Mouse (Mus musculus): ENCODE results near the gene Smg1. TPM values are rescaled to one million over a fixed set of nuclear protein-coding genes. Genes with fewer than 3 reads are reported as not detected.

Smg1 gene
- polyA plus RNA-seq, 1 experiment from 2014 or later = 21.8 TPM

DNA sequence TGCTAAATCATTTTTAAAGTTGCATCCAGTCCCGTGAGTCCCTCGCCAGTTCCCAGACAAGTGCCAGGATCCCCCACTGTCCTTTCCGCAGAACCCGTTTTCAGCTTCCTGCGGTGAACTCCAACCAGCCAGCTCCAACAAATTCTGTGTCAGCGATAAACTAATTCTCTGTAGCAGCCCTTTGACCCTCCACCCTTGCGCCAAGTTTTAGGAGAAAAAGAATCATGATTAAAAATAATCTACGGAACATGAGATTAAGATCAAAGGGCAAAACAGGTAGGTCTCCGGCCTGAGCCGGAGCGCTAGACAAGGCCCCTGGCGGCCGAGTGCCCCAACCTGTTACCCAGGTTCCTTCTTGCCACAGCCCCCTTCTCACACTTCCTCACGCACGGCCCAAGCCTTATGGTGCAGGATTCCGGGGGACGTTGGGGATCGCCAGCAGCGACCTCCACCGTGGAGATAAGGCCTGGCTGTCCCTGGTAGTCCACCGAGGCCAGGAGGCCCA is 114.5 kb downstream of the Smg1 start:
- Histone ChIP-seq H3K4me3 (peak overlapping the region; percentile 87), H3K27me3 (no peaks in the 10 kb centered on the region), H3K4me1 (peaks cover 30% of the 10 kb centered on the region), H3K9ac (peak overlapping the region; percentile 87), H3K36me3 (peaks cover 14% of the 10 kb centered on the region; the same call in 1 of the 2 replicates), H3K4me2 (peak overlapping the region; percentile 85), H3K9me3 (no peaks in the 10 kb centered on the region), H3K27ac (peak overlapping the region; percentile 94)
- WGBS = under 1% methylated on average over 21 of the region's 21 CpGs
- ATAC-seq (ENCODE audit: borderline replicate concordance, extremely low read depth, low FRiP score, low TSS enrichment) = peak; percentile 68

DNA sequence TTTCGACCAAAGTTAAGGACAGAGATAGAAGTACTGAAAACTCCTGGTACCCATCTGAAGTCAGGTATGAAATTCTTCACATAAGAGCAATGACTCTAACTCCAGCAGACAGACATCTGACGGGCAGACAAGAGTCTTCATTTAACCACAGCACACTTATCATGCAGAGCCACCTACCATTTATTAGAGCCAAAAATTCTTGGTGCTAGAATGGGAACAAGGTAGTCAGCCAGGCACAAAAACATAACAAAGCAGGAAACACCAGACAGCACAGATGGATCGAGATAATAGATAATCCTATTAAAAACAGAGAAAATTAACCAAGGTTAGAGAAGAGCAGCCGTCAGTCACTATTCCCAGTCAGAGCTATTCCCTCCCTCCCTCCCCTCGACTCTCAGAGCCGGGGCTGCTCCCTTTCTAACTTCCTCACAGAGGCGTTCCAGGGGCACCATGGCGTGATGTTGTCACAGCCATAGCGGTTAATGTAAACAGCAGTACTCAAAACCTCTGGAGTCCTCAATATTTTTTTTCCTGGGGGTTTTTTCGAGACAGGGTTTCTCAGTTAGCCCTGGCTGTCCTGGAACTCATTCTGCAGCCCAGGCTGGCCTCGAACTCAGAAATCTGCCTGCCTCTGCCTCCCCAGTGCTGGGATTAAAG is 117.1 kb downstream of the Smg1 start:
- H3K4me1 ChIP-seq = peaks cover 30% of the 10 kb centered on the region
- H3K36me3 ChIP-seq = peaks cover 35% of the 10 kb centered on the region
- no peaks in the 10 kb centered on the region for H3K9me3 ChIP-seq
- no peak for ATAC-seq (ENCODE audit: borderline replicate concordance, extremely low read depth, low FRiP score, low TSS enrichment)
- peak overlapping the region; percentile 85 for H3K4me2 ChIP-seq
- no peaks in the 10 kb centered on the region for H3K27me3 ChIP-seq
- H3K4me3 ChIP-seq = peak overlapping the region; percentile 87; the same call in 1 of the 2 replicates
- H3K9ac ChIP-seq = no peak overlapping the region
- no peak overlapping the region for H3K27ac ChIP-seq
- WGBS = 43% methylated on average over 11 of the region's 11 CpGs

DNA sequence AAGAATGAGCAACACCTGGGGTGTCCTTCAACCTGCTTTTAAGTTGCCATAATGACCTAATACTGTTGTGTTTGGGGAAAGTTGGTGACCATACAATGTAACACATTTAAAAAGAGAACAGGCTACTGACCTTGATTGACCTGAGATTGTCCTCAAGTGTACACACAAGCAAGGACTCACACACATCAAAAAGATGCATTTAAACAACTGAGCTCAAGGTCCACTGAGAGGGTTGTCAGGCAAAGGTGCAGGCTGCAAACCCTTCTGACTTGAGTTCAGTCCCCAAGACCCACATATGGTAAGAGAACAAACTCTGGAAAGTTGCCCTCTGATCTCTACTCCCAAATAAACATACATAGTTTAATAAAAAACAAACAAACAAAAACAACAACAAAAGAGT is 117.7 kb downstream of the Smg1 start:
- H3K9me3 ChIP-seq = no peaks in the 10 kb centered on the region
- H3K27ac ChIP-seq = no peak overlapping the region
- H3K9ac ChIP-seq = no peak overlapping the region
- H3K4me2 ChIP-seq = no peak overlapping the region
- no peak overlapping the region for H3K4me3 ChIP-seq
- H3K36me3 ChIP-seq = peaks cover 38% of the 10 kb centered on the region
- peaks cover 29% of the 10 kb centered on the region for H3K4me1 ChIP-seq
- ATAC-seq (ENCODE audit: borderline replicate concordance, extremely low read depth, low FRiP score, low TSS enrichment) = no peak
- H3K27me3 ChIP-seq = no peaks in the 10 kb centered on the region

DNA sequence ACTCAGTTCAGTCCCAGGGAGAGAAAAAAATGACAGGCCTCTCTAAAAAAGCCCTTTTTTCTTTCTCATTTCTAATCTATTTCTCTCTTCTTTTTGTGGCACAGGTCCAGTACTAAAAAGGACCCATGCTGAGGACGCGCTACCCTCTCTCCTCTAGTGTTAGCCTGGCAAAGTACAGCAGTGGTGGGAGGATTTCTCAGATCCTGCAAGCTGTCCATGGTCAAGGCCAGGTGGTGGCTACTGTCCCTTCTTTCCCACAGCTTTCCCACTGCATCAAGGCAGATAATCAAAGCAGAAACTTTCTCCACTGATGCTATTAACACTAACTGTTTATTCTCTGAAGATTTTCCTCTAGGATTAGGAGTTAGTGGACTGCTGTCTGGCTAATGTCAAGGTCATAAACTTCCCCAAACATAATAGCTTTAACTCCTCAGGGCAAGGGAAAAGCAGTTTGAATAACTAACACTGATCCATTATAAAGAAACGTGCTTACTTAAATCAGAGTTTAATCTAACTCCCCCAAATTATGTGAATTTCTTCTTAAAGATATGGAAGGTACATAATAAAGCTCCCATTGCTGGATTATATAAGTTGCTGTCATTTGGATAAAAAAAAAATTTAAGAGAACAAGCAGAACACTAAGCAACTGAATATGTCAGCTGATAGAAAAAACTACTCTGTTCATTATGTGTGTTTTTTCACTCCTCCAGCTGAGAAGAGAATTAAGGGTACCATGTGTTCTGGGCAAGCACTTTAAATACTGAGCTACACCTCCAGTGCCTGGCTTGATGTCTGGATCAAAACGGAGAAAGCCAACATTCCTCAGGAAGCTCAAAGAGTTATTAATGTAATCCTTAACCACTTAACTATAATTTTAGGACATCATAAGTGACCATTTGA is 119.7 kb downstream of the Smg1 start:
- peaks cover 57% of the 10 kb centered on the region for H3K36me3 ChIP-seq
- ATAC-seq (ENCODE audit: borderline replicate concordance, extremely low read depth, low FRiP score, low TSS enrichment) = no peak

DNA sequence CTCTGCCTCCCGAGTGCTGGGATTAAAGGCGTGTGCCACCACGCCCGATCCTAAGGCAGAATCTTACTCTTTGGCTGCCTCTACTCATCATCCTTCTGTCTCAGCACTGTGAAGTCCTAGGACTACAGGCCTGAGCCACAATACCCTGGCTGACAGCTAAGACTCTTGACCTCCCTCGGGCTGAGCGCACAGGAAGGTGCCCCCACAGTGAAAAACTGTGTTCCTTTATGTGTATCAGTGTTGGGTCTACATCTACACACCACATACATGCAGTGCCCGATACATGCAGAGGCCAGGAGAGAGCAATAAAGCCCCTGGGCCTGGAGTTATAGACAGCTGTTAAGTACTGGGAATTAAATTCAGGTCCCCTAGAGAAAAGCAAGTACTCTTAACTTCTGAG is 121.2 kb downstream of the Smg1 start:
- H3K9me3 ChIP-seq = no peaks in the 10 kb centered on the region
- no peak overlapping the region for H3K4me3 ChIP-seq
- no peak overlapping the region for H3K9ac ChIP-seq
- H3K4me1 ChIP-seq = peaks cover 22% of the 10 kb centered on the region
- no peaks in the 10 kb centered on the region for H3K27me3 ChIP-seq
- 94% methylated on average over 7 of the region's 7 CpGs for WGBS
- no peak overlapping the region for H3K4me2 ChIP-seq
- ATAC-seq (ENCODE audit: borderline replicate concordance, extremely low read depth, low FRiP score, low TSS enrichment) = no peak
- H3K36me3 ChIP-seq = peaks cover 68% of the 10 kb centered on the region
- H3K27ac ChIP-seq = no peak overlapping the region

More for the DNA sequence above, 119.7 kb downstream of the Smg1 start:
- Histone ChIP-seq H3K27ac (no peak overlapping the region), H3K4me2 (no peak overlapping the region), H3K4me3 (no peak overlapping the region), H3K9me3 (no peaks in the 10 kb centered on the region), H3K27me3 (no peaks in the 10 kb centered on the region), H3K4me1 (peaks cover 29% of the 10 kb centered on the region), H3K9ac (no peak overlapping the region)
- 81% methylated on average over 4 of the region's 4 CpGs for whole genome bisulfite sequencing

DNA sequence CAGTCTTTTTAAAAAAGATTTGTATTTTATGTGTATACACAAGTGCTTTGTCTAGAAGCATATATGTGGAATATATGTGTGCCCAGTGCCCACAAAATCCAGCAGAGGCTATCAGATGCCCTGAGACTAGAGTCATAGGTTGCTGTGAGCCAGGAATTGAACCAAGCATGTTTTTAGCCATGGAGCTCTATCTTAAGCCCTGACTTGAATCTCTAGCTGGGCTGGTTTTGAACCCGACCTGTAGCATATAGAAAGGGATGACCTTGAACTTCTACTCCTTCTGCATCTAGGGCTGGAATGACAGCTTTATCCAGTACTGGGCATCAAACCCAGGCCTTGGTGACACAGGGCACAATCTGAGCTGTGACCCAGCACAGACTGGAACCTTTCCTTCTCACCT is 122.8 kb downstream of the Smg1 start:
- H3K27ac ChIP-seq = peak overlapping the region; percentile 89
- no peak for ATAC-seq (ENCODE audit: borderline replicate concordance, extremely low read depth, low FRiP score, low TSS enrichment)
- H3K36me3 ChIP-seq = peaks cover 62% of the 10 kb centered on the region
- H3K4me2 ChIP-seq = no peak overlapping the region
- no peak overlapping the region for H3K9ac ChIP-seq
- WGBS = 78% methylated on average over 1 of the region's 1 CpGs
- peaks cover 10% of the 10 kb centered on the region for H3K4me1 ChIP-seq
- no peaks in the 10 kb centered on the region for H3K27me3 ChIP-seq
- no peaks in the 10 kb centered on the region for H3K9me3 ChIP-seq
- H3K4me3 ChIP-seq = no peak overlapping the region

DNA sequence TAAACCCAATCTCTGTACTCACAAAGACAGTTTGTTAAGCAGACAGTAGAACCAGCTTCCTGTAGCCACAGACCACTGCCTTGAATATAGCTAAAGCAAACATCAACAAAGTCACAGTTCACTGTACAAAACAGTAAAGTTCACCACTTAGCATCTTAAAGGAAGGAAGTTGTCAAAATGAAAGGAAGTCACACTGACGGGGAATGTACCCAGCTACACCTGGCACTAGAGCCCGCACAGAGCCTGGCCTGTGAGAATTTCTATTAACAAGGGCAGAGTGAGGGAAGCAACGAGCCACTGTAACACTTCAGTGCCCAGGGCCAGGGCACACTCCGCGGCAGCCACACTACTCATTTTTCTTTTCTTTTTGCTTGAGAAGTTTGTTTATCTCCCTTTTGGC is 123.5 kb downstream of the Smg1 start:
- WGBS = 57% methylated on average over 5 of the region's 5 CpGs
- no peaks in the 10 kb centered on the region for H3K27me3 ChIP-seq
- H3K9ac ChIP-seq = peak overlapping the region; percentile 6; the same call in 1 of the 2 replicates
- H3K4me3 ChIP-seq = no peak overlapping the region
- no peak overlapping the region for H3K4me2 ChIP-seq
- H3K4me1 ChIP-seq = peaks cover 10% of the 10 kb centered on the region
- ATAC-seq (ENCODE audit: borderline replicate concordance, extremely low read depth, low FRiP score, low TSS enrichment) = no peak
- no peaks in the 10 kb centered on the region for H3K9me3 ChIP-seq
- H3K36me3 ChIP-seq = peaks cover 62% of the 10 kb centered on the region
- H3K27ac ChIP-seq = peak overlapping the region; percentile 89

DNA sequence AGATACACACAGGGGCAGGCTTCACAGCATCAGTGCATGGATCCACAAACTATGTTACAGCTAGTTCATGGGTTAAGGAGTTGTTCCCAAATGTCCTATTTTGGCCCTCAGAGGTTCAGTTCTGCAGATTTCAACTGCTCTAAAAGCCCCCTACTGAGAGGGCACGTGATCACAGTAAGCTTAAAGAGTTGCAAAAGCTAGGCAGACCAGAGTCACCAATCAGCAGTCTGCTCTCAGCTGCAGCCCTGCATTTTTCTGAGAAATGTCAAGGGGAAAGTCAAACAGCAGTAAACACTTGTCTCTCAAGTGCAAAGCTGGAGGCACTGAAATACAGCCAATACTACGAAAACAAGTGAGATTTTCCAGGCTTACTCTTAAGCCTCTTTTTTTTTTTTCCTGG is 124.3 kb downstream of the Smg1 start:
- Histone ChIP-seq H3K4me3 (no peak overlapping the region), H3K36me3 (peaks cover 59% of the 10 kb centered on the region), H3K4me2 (no peak overlapping the region), H3K27ac (peak overlapping the region; percentile 89), H3K4me1 (peaks cover 17% of the 10 kb centered on the region), H3K9ac (no peak overlapping the region), H3K9me3 (no peaks in the 10 kb centered on the region), H3K27me3 (no peaks in the 10 kb centered on the region)
- ATAC-seq (ENCODE audit: borderline replicate concordance, extremely low read depth, low FRiP score, low TSS enrichment) = no peak
- 36% methylated on average over 2 of the region's 2 CpGs for WGBS

DNA sequence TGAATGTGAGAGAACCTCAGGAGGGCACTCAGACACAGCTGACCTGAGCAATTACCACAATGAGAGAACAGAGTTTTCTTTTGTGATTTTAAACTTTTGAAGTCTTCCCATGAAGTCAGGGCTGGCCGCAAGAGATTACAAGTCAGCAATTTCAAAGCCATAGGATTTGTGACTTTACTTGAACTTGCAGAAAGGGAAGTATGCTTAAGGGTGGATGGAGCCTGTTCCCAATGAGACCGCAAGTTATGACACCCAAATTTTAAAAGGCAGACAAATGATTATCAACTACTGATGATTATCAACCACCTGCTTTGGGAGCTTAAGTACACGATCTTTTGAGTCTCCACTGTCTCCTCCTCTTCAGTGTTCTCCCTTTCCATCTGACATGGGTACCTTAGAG is 125.0 kb downstream of the Smg1 start:
- ATAC-seq (ENCODE audit: borderline replicate concordance, extremely low read depth, low FRiP score, low TSS enrichment) = no peak
- Histone ChIP-seq H3K36me3 (peaks cover 61% of the 10 kb centered on the region), H3K9me3 (no peaks in the 10 kb centered on the region), H3K4me3 (no peak overlapping the region), H3K4me1 (peaks cover 24% of the 10 kb centered on the region), H3K9ac (no peak overlapping the region), H3K4me2 (no peak overlapping the region), H3K27ac (peak overlapping the region; percentile 11; the same call in 1 of the 2 replicates), H3K27me3 (no peaks in the 10 kb centered on the region)
- WGBS = 79% methylated on average over 3 of the region's 3 CpGs

DNA sequence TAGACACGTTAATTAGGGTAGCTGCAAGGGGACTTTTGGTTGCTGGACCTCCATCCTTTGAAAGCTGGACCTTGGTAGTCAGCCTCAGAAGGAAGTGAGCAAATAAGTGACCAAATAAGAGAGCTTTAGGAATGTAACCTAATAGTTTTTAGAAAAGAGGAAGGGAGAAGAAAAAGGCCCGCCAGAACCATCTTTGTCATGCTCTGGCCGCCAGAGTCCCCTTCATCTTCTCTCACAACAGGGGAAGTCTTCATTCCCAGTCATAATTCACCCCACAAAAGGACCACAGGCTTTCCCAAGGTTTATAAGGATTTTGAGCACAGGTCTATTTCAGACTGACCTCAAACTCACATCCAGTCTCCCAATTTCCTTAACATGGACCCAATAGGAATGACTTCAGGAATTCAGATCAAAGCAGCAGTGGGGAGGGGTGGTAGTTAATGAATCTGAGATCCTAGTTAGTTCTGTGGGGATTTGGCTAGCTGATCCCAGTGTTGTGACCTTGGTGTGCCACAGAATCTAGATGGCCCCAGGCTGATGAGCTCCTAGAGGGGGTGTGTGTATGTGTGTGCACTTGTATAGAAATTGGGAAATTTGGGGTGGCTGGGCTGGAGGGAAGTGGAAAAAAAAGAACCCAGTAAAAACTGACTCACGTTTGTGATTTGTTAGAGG is 125.8 kb downstream of the Smg1 start:
- Histone ChIP-seq H3K9me3 (no peaks in the 10 kb centered on the region), H3K4me2 (no peak overlapping the region), H3K4me1 (peaks cover 31% of the 10 kb centered on the region), H3K27me3 (no peaks in the 10 kb centered on the region), H3K4me3 (no peak overlapping the region), H3K36me3 (peaks cover 63% of the 10 kb centered on the region), H3K9ac (no peak overlapping the region), H3K27ac (peak overlapping the region; percentile 35; the same call in 1 of the 2 replicates)
- ATAC-seq (ENCODE audit: borderline replicate concordance, extremely low read depth, low FRiP score, low TSS enrichment) = no peak
- WGBS = 48% methylated on average over 4 of the region's 4 CpGs

DNA sequence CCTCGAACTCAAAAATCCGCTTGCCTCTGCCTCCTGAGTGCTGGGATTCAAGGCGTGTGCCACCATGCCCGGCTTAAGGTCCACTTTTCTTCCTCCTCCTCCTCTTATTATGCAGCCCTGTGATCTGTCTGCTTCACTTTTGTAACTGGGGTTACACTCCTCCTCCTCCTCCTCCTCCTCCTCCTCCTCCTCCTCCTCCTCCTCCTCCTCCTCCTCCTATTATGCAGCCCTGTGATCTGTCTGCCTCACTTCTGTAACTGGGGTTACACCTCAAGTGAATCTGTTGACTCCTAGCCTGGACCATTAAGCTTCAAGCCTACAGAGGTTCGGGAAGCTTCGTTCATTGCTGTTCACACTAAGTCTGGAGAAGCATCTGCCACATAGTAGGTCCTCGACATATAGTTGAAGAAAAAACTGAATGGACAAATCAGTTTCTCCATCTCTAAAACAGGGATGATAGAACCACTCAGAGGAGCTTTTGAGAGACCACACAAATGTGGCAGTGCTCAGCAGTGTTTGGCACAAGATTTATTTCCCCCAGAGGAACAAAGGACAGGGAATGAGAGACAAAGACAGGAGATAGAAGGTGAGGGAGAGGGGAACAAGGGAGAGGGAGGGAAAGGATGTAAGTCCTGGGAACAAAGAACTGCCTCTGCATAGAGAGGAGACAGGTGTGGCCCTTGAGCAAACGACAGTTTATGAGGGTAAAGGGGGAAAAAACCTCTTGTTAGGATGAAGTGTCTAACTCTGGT is 126.5 kb downstream of the Smg1 start:
- H3K4me3 ChIP-seq = peak overlapping the region; percentile 87
- 14% methylated on average over 8 of the region's 8 CpGs for whole genome bisulfite sequencing
- peaks cover 38% of the 10 kb centered on the region for H3K4me1 ChIP-seq
- peak overlapping the region; percentile 42; the same call in 1 of the 2 replicates for H3K9ac ChIP-seq
- H3K4me2 ChIP-seq = peak overlapping the region; percentile 62
- ATAC-seq (ENCODE audit: borderline replicate concordance, extremely low read depth, low FRiP score, low TSS enrichment) = no peak
- no peaks in the 10 kb centered on the region for H3K9me3 ChIP-seq
- H3K27ac ChIP-seq = peak overlapping the region; percentile 35; the same call in 1 of the 2 replicates
- peaks cover 64% of the 10 kb centered on the region for H3K36me3 ChIP-seq
- H3K27me3 ChIP-seq = no peaks in the 10 kb centered on the region

All from lung, embryonic 15.5 days (tissue).